Mouse (Mus musculus) testis, adult 2 months (tissue): ENCODE data around the gene Arhgef39.

Experiments used
- CTCF ChIP-seq: fragments of 200-500 bp; IDR thresholded peaks from 2 replicates; pipeline ENCODE4 v1.5.1; 2012; ENCODE audit warnings: low read depth, mild to moderate bottlenecking, inconsistent platforms, low read length, moderate library complexity; ENCODE audit not compliant: control insufficient read depth, insufficient read depth, insufficient replicate concordance
- POLR2A ChIP-seq: fragments of 200-500 bp; IDR thresholded peaks from 2 replicates; pipeline ENCODE4 v1.6.1; 2012; ENCODE audit warnings: low read depth, mild to moderate bottlenecking, inconsistent platforms, low read length, moderate library complexity; ENCODE audit not compliant: control insufficient read depth

DNA sequence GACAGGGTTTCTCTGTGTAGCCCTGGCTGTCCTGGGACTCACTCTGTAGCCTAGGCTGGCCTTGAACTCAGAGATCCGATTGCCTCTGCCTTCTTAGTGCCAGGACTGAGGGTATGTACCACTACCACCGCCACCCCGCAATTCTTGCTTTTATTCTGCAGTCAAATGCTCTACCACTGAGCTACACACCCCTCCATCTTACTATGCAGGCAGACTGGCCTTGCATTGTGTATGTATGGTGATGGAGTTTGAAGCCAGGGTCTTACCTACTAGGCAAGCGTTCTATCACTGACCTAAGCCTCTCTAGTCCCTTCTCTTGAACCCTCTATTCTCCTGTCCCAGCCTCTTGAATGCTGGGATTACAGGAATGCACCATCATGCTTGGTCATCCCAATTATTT lies 13.8 kb upstream of the Arhgef39 start:
- TF ChIP-seq CTCF (no peak), POLR2A (no peak)
